Mouse (Mus musculus) embryonic fibroblast, embryonic 13.5 days (primary cell): Measurements from ENCODE around the gene Scg5.

ENCODE experiments used
- CTCF ChIP-seq: IDR thresholded peaks from 2 replicates; pipeline ENCODE4 v1.5.1; 2011; ENCODE audit warnings: mild to moderate bottlenecking, control low read depth, low read length, moderate library complexity, borderline replicate concordance; ENCODE audit not compliant: insufficient read depth
- POLR2A ChIP-seq: IDR thresholded peaks from 2 replicates; pipeline ENCODE4 v1.6.1; 2011; ENCODE audit warnings: low read depth, mild to moderate bottlenecking, control low read depth, low read length, moderate library complexity

DNA sequence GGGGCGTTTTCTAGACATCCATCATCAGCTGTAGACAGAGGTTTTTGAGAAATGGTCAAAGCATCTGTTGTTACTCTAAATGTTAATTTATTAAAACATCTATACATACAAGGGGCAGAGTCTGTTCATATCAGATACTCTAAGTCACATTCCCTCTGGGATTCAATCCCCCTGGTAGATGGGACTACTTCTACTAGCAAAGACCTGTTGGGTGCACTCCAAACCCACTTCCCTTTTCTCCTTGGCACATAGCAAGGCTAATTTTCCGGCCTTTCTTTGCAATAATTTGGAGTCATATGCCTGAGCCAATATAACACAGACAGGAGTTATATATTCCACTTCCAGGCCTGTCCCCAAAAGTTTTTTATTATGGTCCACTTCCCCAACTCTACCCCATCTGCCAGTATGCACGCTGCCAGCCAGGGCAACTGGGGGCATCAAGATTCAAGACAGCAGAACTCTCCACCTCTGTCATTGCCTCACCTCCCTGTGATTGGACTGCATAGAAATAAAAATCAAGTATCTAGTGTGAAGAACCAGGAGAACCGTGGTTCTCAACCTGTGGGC is 40.0 kb downstream of the Scg5 start:
- TF ChIP-seq POLR2A = no peak
- no peak for TF ChIP-seq CTCF
